Mouse (Mus musculus): Measurements from ENCODE around the gene Glis3. TPM values are rescaled to one million over a fixed set of nuclear protein-coding genes. Genes with fewer than 3 reads are reported as not detected.

The Glis3 gene
- 2.5 TPM for polyA plus RNA-seq (2017; shearing (Covaris generic))

DNA sequence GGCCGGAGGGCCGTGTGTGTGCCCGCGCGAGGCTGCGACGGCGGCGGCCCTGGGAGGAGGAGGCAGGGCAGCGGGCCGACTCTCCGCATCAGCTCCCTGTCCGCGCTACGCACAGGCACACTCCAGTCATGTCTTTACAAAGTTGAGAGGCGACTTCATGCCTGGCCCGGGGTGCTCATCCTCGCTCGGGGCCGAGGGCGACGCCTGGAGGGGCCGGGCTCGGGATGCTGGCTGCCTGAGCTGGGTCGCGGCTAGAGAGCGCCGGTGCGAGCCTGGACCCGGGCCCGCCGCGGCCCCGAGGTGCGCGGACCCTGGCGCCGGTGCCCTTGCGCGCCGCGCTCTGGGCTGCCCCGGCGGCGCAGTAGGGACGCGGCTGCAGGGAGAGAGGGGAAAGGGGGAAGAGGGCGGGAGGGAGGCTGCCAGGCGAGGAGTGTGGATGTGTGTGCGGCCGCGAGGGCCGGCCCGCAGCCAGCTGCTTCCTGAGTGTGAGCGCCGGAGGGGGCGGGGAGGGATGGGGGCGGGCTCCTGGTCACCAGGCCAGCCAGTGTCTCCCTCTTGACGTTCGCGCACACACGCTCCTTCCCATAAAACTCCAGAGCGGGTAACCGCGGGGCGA lies at the start of gene Glis3:
Glis3 (minus strand) TSS at position 302 of the 616 bp plus-strand sequence.

Other genes with a start within 250 kb of the Glis3 start
- not detected for gene Slc1a1, start 155.0 kb upstream of the Glis3 start, polyA plus RNA-seq (2017; shearing (Covaris generic))